Mouse (Mus musculus) CH12.LX (cell line): Measurements from ENCODE around the gene Elovl6. TPM values are rescaled to one million over a fixed set of nuclear protein-coding genes. Genes with fewer than 3 reads are reported as not detected.

Experiments used
- DNase-seq: peaks from one replicate; pipeline ENCODE4 v3.0.0-alpha.2; 2013; ENCODE audit errors: extremely low read depth
- H3K27ac ChIP-seq: 2 replicates; pipeline ENCODE4 v1.5.1; 2012; ENCODE audit warnings: low read depth, mild to moderate bottlenecking, control low read depth, moderate library complexity; ENCODE audit not compliant: insufficient read depth
- H3K27me3 ChIP-seq: replicated peaks from 2 replicates; pipeline ENCODE3; 2012; ENCODE audit warnings: inconsistent platforms
- H3K36me3 ChIP-seq, 2 experiments: replicated peaks in 1 of 2; 2 replicates each; pipeline versions ENCODE3 to v1.6.1; 2012; ENCODE audit warnings: inconsistent platforms in 1 of 2, low read length in 1 of 2, mild to moderate bottlenecking in 1 of 2, mixed read lengths in 1 of 2, moderate library complexity in 1 of 2; ENCODE audit not compliant: control insufficient read depth in 1 of 2, insufficient read depth in 1 of 2
- H3K4me1 ChIP-seq, 2 experiments: 2 replicates each; pipeline ENCODE4 v1.6.1; 2012; ENCODE audit warnings: inconsistent platforms in 1 of 2, moderate library complexity in 1 of 2; ENCODE audit not compliant: insufficient read depth in 2 of 2, control insufficient read depth in 1 of 2
- H3K4me2 ChIP-seq: 2 replicates; pipeline ENCODE4 v1.6.1; 2012; ENCODE audit warnings: low read depth, mild to moderate bottlenecking, control low read depth; ENCODE audit not compliant: poor library complexity, insufficient read depth, severe bottlenecking
- H3K4me3 ChIP-seq, 3 experiments: fragments of 150-350 bp in 1 of 3; sonication (generic) in 1 of 3; replicated peaks in 1 of 3; 2 replicates each; pipeline versions ENCODE3 to v1.5.1; 2011 to 2012; ENCODE audit warnings: low read depth in 2 of 3, low read length in 2 of 3, mild to moderate bottlenecking in 2 of 3, moderate library complexity in 2 of 3, control low read depth in 1 of 3, improper control_type of control experiment in 1 of 3, inconsistent platforms in 1 of 3, mixed read lengths in 1 of 3; ENCODE audit not compliant: poor library complexity in 1 of 3
- H3K79me2 ChIP-seq: replicated peaks from 2 replicates; pipeline ENCODE4 v1.6.1; 2012; ENCODE audit warnings: mild to moderate bottlenecking, moderate library complexity; ENCODE audit not compliant: control insufficient read depth, poor library complexity, insufficient read depth, severe bottlenecking; ENCODE audit errors: extremely low read depth
- H3K9ac ChIP-seq: 2 replicates; pipeline ENCODE4 v1.6.1; 2012; ENCODE audit warnings: low read depth, mild to moderate bottlenecking, control low read depth, moderate library complexity; ENCODE audit not compliant: insufficient read depth
- H3K9me3 ChIP-seq: replicated peaks from 2 replicates; pipeline ENCODE3; 2012; ENCODE audit warnings: low read length, inconsistent platforms, mixed read lengths
- CHD1 ChIP-seq: IDR thresholded peaks from 2 replicates; pipeline ENCODE4 v1.6.1; 2012; ENCODE audit warnings: low read depth, low read length, improper control_type of control experiment, inconsistent platforms
- E2F4 ChIP-seq: IDR thresholded peaks from 2 replicates; pipeline ENCODE4 v1.6.1; 2011; ENCODE audit warnings: low read depth, low read length, improper control_type of control experiment; ENCODE audit not compliant: insufficient replicate concordance
- ELF1 ChIP-seq: IDR thresholded peaks from 2 replicates; pipeline ENCODE4 v1.6.1; 2014; ENCODE audit warnings: low read depth, mild to moderate bottlenecking, inconsistent platforms, low read length, improper control_type of control experiment
- HCFC1 ChIP-seq: IDR thresholded peaks from 2 replicates; pipeline ENCODE4 v1.6.1; 2012; ENCODE audit warnings: low read depth, mild to moderate bottlenecking, inconsistent platforms, low read length, improper control_type of control experiment
- IRF4 ChIP-seq: IDR thresholded peaks from 2 replicates; pipeline ENCODE4 v1.6.1; 2014; ENCODE audit warnings: low read depth, mild to moderate bottlenecking, inconsistent platforms, low read length, improper control_type of control experiment
- MAFK ChIP-seq: IDR thresholded peaks from 2 replicates; pipeline ENCODE4 v1.6.1; 2011; ENCODE audit warnings: low read length, improper control_type of control experiment; ENCODE audit not compliant: insufficient replicate concordance
- MAX ChIP-seq: IDR thresholded peaks from 2 replicates; pipeline ENCODE4 v1.6.1; 2011; ENCODE audit warnings: low read length, improper control_type of control experiment
- MAZ ChIP-seq: IDR thresholded peaks from 2 replicates; pipeline ENCODE4 v1.6.1; 2012; ENCODE audit warnings: low read depth, mild to moderate bottlenecking, inconsistent platforms, low read length, improper control_type of control experiment, moderate library complexity
- MEF2A ChIP-seq: IDR thresholded peaks from 2 replicates; pipeline ENCODE4 v1.6.1; 2014; ENCODE audit warnings: low read depth, mild to moderate bottlenecking, inconsistent platforms, low read length, improper control_type of control experiment, borderline replicate concordance
- MXI1 ChIP-seq: IDR thresholded peaks from 2 replicates; pipeline ENCODE4 v1.6.1; 2011; ENCODE audit warnings: mild to moderate bottlenecking, low read depth, low read length, improper control_type of control experiment
- MYC ChIP-seq: IDR thresholded peaks from 2 replicates; pipeline ENCODE4 v1.6.1; 2011; ENCODE audit warnings: low read depth, mild to moderate bottlenecking, improper control_type of control experiment, low read length
- NELFE ChIP-seq: IDR thresholded peaks from 2 replicates; pipeline ENCODE4 v1.6.1; 2011; ENCODE audit warnings: low read depth, low read length, improper control_type of control experiment
- PAX5 ChIP-seq: IDR thresholded peaks from 2 replicates; pipeline ENCODE4 v1.6.1; 2012; ENCODE audit warnings: low read length, inconsistent platforms, mixed read lengths
- POLR2AphosphoS2 ChIP-seq: IDR thresholded peaks from 2 replicates; pipeline ENCODE4 v1.6.1; 2011; ENCODE audit warnings: low read depth, low read length, improper control_type of control experiment
- RCOR1 ChIP-seq: conservative IDR thresholded peaks from 2 replicates; pipeline ENCODE4 v1.6.1; 2012; ENCODE audit warnings: low read depth, mild to moderate bottlenecking, inconsistent platforms, low read length, improper control_type of control experiment
- SIN3A ChIP-seq: IDR thresholded peaks from 2 replicates; pipeline ENCODE4 v1.6.1; 2012; ENCODE audit warnings: low read length, improper control_type of control experiment, inconsistent platforms
- TCF12 ChIP-seq: IDR thresholded peaks from 2 replicates; pipeline ENCODE4 v1.6.1; 2014; ENCODE audit warnings: low read depth, mild to moderate bottlenecking, inconsistent platforms, low read length, improper control_type of control experiment
- UBTF ChIP-seq: IDR thresholded peaks from 2 replicates; pipeline ENCODE4 v1.6.1; 2012; ENCODE audit warnings: low read depth, mild to moderate bottlenecking, inconsistent platforms, low read length, improper control_type of control experiment, moderate library complexity
- USF1 ChIP-seq: IDR thresholded peaks from 2 replicates; pipeline ENCODE4 v1.6.1; 2014; ENCODE audit warnings: low read depth, mild to moderate bottlenecking, inconsistent platforms, low read length, improper control_type of control experiment
- ZC3H11A ChIP-seq: IDR thresholded peaks from 2 replicates; pipeline ENCODE4 v1.6.1; 2012; ENCODE audit warnings: low read depth, mild to moderate bottlenecking, inconsistent platforms, low read length, improper control_type of control experiment
- ZKSCAN1 ChIP-seq: IDR thresholded peaks from 2 replicates; pipeline ENCODE4 v1.6.1; 2012; ENCODE audit warnings: low read depth, inconsistent platforms, low read length, improper control_type of control experiment, borderline replicate concordance
- dilution Hi-C: fragments of 300-500 bp; cut with MboI; formaldehyde crosslinking; loops from 2 replicates; pipeline ENCODE4 v1.14.3; 2020; ENCODE audit warnings: low sequenced_read_pairs; ENCODE audit not compliant: extremely low pct_unique_long_range_greater_than_20kb, extremely low pct_ligation_motif_present
- in situ Hi-C: fragments of 300-500 bp; cut with MboI; formaldehyde crosslinking; loops from 3 replicates; pipeline ENCODE4 v1.14.3; 2019; ENCODE audit warnings: low sequenced_read_pairs, low pct_ligation_motif_present, low pct_unique_long_range_greater_than_20kb, mixed read lengths
- polyA plus RNA-seq: library from polyadenylated mRNA; unstranded; fragments of >175 nt; gene quantifications from 2 replicates; pipeline ENCODE4 v1.2.1, GENCODE M21; 2012; ENCODE audit warnings: low read depth; ENCODE audit not compliant: insufficient read length
- total RNA-seq, 2 experiments: library from RNA; depleted of rRNA; stranded (reverse); fragments of 300-350 nt in 1 of 2; fragments of >200 nt in 1 of 2; gene quantifications; 2 replicates each; pipeline ENCODE4 v1.2.3; 2012 to 2014

Elovl6 gene
- total and polyA plus RNA-seq, 3 experiments, result 1.7 to 6.8 (median 6.0) TPM

GRCm38 (mm10) chr3:129545801-129546200, 13.6 kb downstream of the Elovl6 start:
- H3K27ac ChIP-seq, result no peak overlapping the region
- no peaks in the 10 kb centered on the region for H3K27me3 ChIP-seq
- DNase-seq, result no peak
- no peak overlapping the region for H3K4me3 ChIP-seq
- H3K79me2 ChIP-seq, result no peaks in the 10 kb centered on the region; the same call in 1 of the 2 replicates
- H3K4me1 ChIP-seq, result no peaks in the 10 kb centered on the region
- peaks cover 0 to 16% of the 10 kb centered on the region in 2 experiments for H3K36me3 ChIP-seq
- in situ Hi-C loops, result no loop called here
- no peak overlapping the region for H3K9ac ChIP-seq
- H3K4me2 ChIP-seq, result no peak overlapping the region
- no peak for TF ChIP-seq CHD1
- TF ChIP-seq ZC3H11A, result no peak
- TF ChIP-seq IRF4, result no peak
- no peak for TF ChIP-seq MYC
- TF ChIP-seq, all 38 proteins: peak for 0
- dilution Hi-C loops, result no loop called here
- peaks cover 2% of the 10 kb centered on the region for H3K9me3 ChIP-seq

DNA sequence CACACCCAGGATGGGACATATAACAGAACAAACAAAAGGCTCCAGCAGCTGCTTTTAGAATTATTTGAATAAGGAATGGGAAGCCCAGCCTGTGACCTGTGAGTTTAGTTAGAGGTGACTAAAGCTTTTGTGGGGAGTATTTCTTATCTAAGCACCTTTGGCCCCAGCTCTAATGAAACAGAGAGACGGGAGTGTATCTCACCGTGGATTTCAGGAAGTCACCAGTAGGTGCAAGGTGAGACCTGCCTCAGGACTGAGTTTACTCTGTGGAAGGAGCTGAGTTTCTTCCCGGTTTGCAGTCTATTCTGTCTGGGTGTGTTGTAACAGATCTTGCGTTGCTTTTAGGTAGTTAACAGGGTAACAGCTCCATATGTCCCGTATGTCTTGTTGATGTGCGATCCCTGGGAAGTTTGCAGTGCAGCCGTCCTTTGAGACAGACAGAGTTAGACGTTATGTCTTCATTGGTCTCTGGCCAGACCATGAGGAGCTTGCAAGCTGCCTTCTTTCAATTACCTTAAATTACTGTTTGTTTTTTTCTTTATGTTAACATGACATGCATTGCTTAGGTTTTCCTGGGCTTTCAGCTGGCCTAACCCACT, 15.8 kb downstream of the Elovl6 start:
- TF ChIP-seq POLR2AphosphoS2, result no peak
- no peak for TF ChIP-seq RCOR1
- TF ChIP-seq ZKSCAN1, result no peak
- TF ChIP-seq HCFC1, result no peak
- no peak for TF ChIP-seq TCF12
- TF ChIP-seq NELFE, result no peak
- no peak for TF ChIP-seq MXI1
- TF ChIP-seq UBTF, result no peak
- TF ChIP-seq USF1, result no peak
- TF ChIP-seq MAZ, result no peak
- no peak for TF ChIP-seq SIN3A
- TF ChIP-seq ZC3H11A, result no peak
- no peak for TF ChIP-seq MEF2A
- TF ChIP-seq E2F4, result no peak
- TF ChIP-seq MAFK, result no peak
- TF ChIP-seq MAX, result no peak
- TF ChIP-seq PAX5, result no peak
- TF ChIP-seq ELF1, result no peak
- TF ChIP-seq MYC, result no peak
- no peak for DNase-seq
- H3K4me3 ChIP-seq, result no peak overlapping the region
- no peaks in the 10 kb centered on the region for H3K27me3 ChIP-seq
- H3K4me2 ChIP-seq, result no peak overlapping the region
- dilution Hi-C loops (no loop called here), in situ Hi-C loops (no loop called here)
- H3K4me1 ChIP-seq, result peaks cover 0 to 4% of the 10 kb centered on the region in 2 experiments; a peak in 2 of 4 replicates
- no peak overlapping the region for H3K27ac ChIP-seq
- H3K36me3 ChIP-seq, result peaks cover 0 to 5% of the 10 kb centered on the region in 2 experiments
- no peaks in the 10 kb centered on the region; the same call in 1 of the 2 replicates for H3K79me2 ChIP-seq
- H3K9ac ChIP-seq, result no peak overlapping the region
- peaks cover 2% of the 10 kb centered on the region for H3K9me3 ChIP-seq
